Mouse (Mus musculus) heart, embryonic 16.5 days (tissue): ENCODE data around the gene Fbxl17. TPM values are rescaled to one million over a fixed set of nuclear protein-coding genes. Genes with fewer than 3 reads are reported as not detected.

Experiments used
- ATAC-seq: fragments of 200-750 bp; cut with Nextera tagmentation; replicated peaks from 2 replicates; pipeline ENCODE4 v1.8.0; 2017; ENCODE audit warnings: moderate number of reproducible peaks; ENCODE audit not compliant: insufficient read depth, low FRiP score; ENCODE audit errors: extremely low read depth
- H3K27ac ChIP-seq: fragments of 300-500 bp; sonication (generic); 2 replicates; pipeline ENCODE4 v1.5.1; 2014; ENCODE audit warnings: mild to moderate bottlenecking, low read length, control low read depth, moderate library complexity
- H3K27me3 ChIP-seq: fragments of 300-500 bp; sonication (generic); 2 replicates; pipeline ENCODE4 v1.6.1; 2014; ENCODE audit warnings: low read length, mixed read lengths; ENCODE audit not compliant: control insufficient read depth, insufficient read depth
- H3K36me3 ChIP-seq: fragments of 300-500 bp; sonication (generic); 2 replicates; pipeline ENCODE4 v1.6.1; 2014; ENCODE audit not compliant: control insufficient read depth, insufficient read depth
- H3K4me1 ChIP-seq: fragments of 300-500 bp; sonication (generic); 2 replicates; pipeline ENCODE4 v1.6.1; 2014; ENCODE audit warnings: low read length, mixed read lengths; ENCODE audit not compliant: control insufficient read depth, insufficient read depth
- H3K4me2 ChIP-seq: fragments of 300-500 bp; sonication (generic); 2 replicates; pipeline ENCODE4 v1.6.1; 2014; ENCODE audit warnings: low read depth, mild to moderate bottlenecking, control low read depth, low read length
- H3K4me3 ChIP-seq: fragments of 300-500 bp; sonication (generic); 2 replicates; pipeline ENCODE4 v1.5.1; 2014; ENCODE audit warnings: mild to moderate bottlenecking, control low read depth, low read length
- H3K9ac ChIP-seq: fragments of 300-500 bp; sonication (generic); 2 replicates; pipeline ENCODE4 v1.6.1; 2014; ENCODE audit warnings: low read length, control low read depth
- H3K9me3 ChIP-seq: fragments of 300-500 bp; sonication (generic); replicated peaks from 2 replicates; pipeline ENCODE4 v1.6.1; 2016; ENCODE audit warnings: low read length; ENCODE audit not compliant: control insufficient read depth
- WGBS: fragments of 180-500 bp; shearing (Covaris S2); extraction: QIAGEN DNeasy Blood & Tissue Kit; methylation state at CpG from one replicate; pipeline ENCODE4 v1.1.7; 2014; 5-methylcytosine and 5-hydroxymethylcytosine counted together
- polyA plus RNA-seq: library from polyadenylated mRNA; unstranded; fragments of >200 nt; fragmentation: Nextera tagmentation; extraction: Ambion mirVana; gene quantifications from 2 replicates; pipeline ENCODE4 v1.2.1, GENCODE M21; 2015

The Fbxl17 gene
- polyA plus RNA-seq, 1 experiment from 2014 or later = 14.3 TPM

- Histone ChIP-seq H3K27ac (no peak overlapping the region), H3K27me3 (no peaks in the 10 kb centered on the region), H3K9ac (no peak overlapping the region), H3K4me2 (no peak overlapping the region), H3K4me1 (peaks cover 12% of the 10 kb centered on the region), H3K9me3 (no peaks in the 10 kb centered on the region), H3K36me3 (peaks cover 8% of the 10 kb centered on the region), H3K4me3 (no peak overlapping the region)
- ATAC-seq = no peak
- WGBS = 85% methylated on average over 4 of the region's 4 CpGs
Measured at GRCm38 (mm10) chr17:63489525-63489924, 10.3 kb downstream of the Fbxl17 start.

DNA sequence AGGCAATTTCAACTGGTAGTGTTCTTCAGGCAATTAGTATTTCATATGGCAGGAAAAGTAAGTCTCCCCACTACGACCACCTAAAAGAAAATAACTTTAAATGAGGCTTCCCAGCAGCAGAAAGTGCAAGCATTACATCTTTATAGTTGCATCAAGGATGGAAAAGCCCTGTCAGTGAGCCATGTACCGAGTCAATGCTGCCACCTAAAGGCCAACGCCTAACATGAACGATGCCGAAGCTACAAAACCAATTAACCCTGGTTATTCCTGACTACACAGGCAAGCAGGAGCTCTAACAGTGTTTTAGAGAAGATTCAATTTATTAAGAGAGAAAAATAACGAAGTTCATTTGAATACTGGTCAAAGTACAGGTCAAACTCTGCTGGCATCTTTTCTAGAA, 32.0 kb downstream of the Fbxl17 start:
- Histone ChIP-seq H3K36me3 (no peaks in the 10 kb centered on the region), H3K9me3 (no peaks in the 10 kb centered on the region), H3K4me3 (no peak overlapping the region), H3K4me1 (peaks cover 22% of the 10 kb centered on the region), H3K27me3 (no peaks in the 10 kb centered on the region), H3K27ac (no peak overlapping the region), H3K9ac (no peak overlapping the region), H3K4me2 (no peak overlapping the region)
- WGBS = 7% methylated on average over 6 of the region's 6 CpGs
- ATAC-seq = 0 out of 2 replicates have a peak, but pooled peaks have one; percentile 50

- H3K9me3 ChIP-seq = no peaks in the 10 kb centered on the region; the same call in 1 of the 2 replicates
- no peaks in the 10 kb centered on the region for H3K36me3 ChIP-seq
- H3K4me2 ChIP-seq = no peak overlapping the region
- H3K4me3 ChIP-seq = no peak overlapping the region
- no peak overlapping the region for H3K9ac ChIP-seq
- H3K27me3 ChIP-seq = no peaks in the 10 kb centered on the region
- H3K4me1 ChIP-seq = peaks cover 24% of the 10 kb centered on the region
- H3K27ac ChIP-seq = no peak overlapping the region
- WGBS = 49% methylated on average over 1 of the region's 1 CpGs
- no peak for ATAC-seq
Measured at GRCm38 (mm10) chr17:63465239-63465638, 34.6 kb downstream of the Fbxl17 start.

DNA sequence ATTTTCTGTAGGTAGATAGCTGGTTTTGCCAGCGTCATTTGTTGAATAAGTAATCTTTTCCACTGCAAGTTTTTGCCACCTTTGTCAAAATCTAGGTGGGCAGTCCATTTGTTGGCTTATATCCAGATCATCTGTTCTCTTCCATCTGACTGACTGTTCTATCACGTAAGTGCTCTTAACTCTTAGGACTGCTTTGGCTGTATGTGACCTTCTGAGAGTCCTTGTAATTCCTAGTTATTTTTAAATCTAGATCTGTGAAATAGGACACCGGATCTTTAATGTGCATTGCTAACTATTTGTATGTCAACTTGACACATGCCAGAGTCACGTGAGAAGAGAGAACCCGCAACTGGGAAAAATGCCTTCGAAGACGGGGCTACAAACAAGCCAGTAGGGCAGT, 37.3 kb downstream of the Fbxl17 start:
- WGBS = 47% methylated on average over 7 of the region's 7 CpGs
- H3K9me3 ChIP-seq = no peaks in the 10 kb centered on the region; the same call in 1 of the 2 replicates
- peaks cover 23% of the 10 kb centered on the region for H3K4me1 ChIP-seq
- peak; percentile 68; the same call in 1 of the 2 replicates for ATAC-seq
- H3K27ac ChIP-seq = peak overlapping the region; percentile 81
- no peak overlapping the region for H3K4me2 ChIP-seq
- no peak overlapping the region for H3K9ac ChIP-seq
- H3K36me3 ChIP-seq = 0 out of 2 replicates have a peak, but pooled peaks cover 4% of the 10 kb centered on the region
- no peaks in the 10 kb centered on the region for H3K27me3 ChIP-seq
- no peak overlapping the region for H3K4me3 ChIP-seq

DNA sequence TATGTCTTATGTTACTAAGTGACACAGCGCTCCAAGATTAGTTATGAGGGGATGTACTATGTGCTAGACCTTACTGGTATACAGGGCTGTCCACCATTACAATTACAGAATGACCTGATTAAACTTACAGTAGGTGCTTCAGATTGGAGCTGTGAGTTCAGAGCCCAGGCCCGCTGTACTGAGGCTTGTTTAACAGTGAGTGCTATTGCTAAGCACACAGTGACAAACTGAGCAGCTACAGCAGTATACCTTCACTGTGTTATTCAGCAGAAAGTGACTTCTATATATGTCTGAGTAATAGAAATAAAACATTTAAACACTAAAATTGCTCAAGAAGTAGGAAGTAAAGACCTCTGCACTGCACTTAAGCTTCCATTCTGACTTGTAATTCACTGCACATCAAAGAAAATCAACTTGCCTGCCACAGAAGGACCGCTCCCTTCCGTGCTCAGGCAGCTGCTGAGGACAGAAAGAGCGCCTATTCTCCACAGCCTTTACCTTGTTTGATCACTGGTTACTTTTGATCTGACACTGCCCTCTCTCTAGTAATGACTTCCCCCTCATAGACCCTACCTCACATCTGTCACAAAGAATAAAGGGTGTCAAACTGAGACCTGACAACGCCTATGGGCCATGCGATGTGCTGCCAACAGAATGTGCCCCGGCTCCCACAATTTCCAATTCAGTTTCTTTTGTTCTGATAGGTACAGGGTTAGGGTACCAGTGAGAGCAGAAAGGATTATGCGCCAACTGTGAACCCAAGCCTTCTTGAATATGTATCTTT, 39.9 kb downstream of the Fbxl17 start:
- 0 out of 2 replicates have a peak, but pooled peaks cover 8% of the 10 kb centered on the region for H3K36me3 ChIP-seq
- H3K4me3 ChIP-seq = no peak overlapping the region
- no peak overlapping the region for H3K9ac ChIP-seq
- H3K27me3 ChIP-seq = no peaks in the 10 kb centered on the region
- 76% methylated on average over 9 of the region's 9 CpGs for WGBS
- H3K9me3 ChIP-seq = no peaks in the 10 kb centered on the region; the same call in 1 of the 2 replicates
- H3K4me1 ChIP-seq = peaks cover 10% of the 10 kb centered on the region
- ATAC-seq = no peak
- no peak overlapping the region for H3K4me2 ChIP-seq
- no peak overlapping the region for H3K27ac ChIP-seq

DNA sequence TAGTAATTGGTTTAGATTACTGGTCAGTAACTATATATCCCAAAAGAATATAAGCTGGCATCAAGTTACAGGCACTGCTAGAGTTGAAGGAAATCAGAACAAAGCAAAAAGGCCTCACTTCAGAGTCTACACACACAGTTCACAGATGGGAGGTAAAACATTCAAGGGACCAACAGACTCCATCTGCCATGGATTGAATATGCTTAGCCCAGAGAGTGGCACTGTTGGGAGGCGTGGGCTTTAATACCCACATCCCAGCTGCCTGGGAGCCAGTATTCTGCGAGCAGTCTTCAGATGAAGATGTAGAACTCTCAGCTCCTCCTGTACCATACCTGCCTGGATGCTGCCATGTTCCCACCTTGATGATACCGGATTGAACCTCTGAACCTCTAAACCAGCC, 41.8 kb downstream of the Fbxl17 start:
- no peaks in the 10 kb centered on the region for H3K27me3 ChIP-seq

GRCm38 (mm10) chr17:63451311-63452006, 48.4 kb downstream of the Fbxl17 start:
- no peak; the same call in 1 of the 2 replicates for ATAC-seq
- H3K36me3 ChIP-seq = 0 out of 2 replicates have a peak, but pooled peaks cover 3% of the 10 kb centered on the region
- H3K27me3 ChIP-seq = no peaks in the 10 kb centered on the region
- H3K4me3 ChIP-seq = peak overlapping the region; percentile 38
- no peaks in the 10 kb centered on the region for H3K9me3 ChIP-seq
- 48% methylated on average over 10 of the region's 10 CpGs for WGBS
- peak overlapping the region; percentile 66 for H3K9ac ChIP-seq
- peaks cover 3% of the 10 kb centered on the region for H3K4me1 ChIP-seq
- peak overlapping the region; percentile 60 for H3K4me2 ChIP-seq
- peak overlapping the region; percentile 89 for H3K27ac ChIP-seq

More for the DNA sequence above, 41.8 kb downstream of the Fbxl17 start:
- Histone ChIP-seq H3K27ac (no peak overlapping the region), H3K4me3 (no peak overlapping the region), H3K9me3 (no peaks in the 10 kb centered on the region; the same call in 1 of the 2 replicates), H3K4me2 (no peak overlapping the region), H3K4me1 (peaks cover 4% of the 10 kb centered on the region), H3K36me3 (0 out of 2 replicates have a peak, but pooled peaks cover 8% of the 10 kb centered on the region), H3K9ac (no peak overlapping the region)
- no peak for ATAC-seq
- WGBS = 94% methylated on average over 3 of the region's 3 CpGs

GRCm38 (mm10) chr17:63447691-63448090, 52.1 kb downstream of the Fbxl17 start:
- Histone ChIP-seq H3K4me3 (no peak overlapping the region), H3K9me3 (no peaks in the 10 kb centered on the region), H3K4me2 (no peak overlapping the region), H3K4me1 (peaks cover 6% of the 10 kb centered on the region), H3K27ac (no peak overlapping the region), H3K9ac (no peak overlapping the region), H3K36me3 (no peaks in the 10 kb centered on the region), H3K27me3 (no peaks in the 10 kb centered on the region)
- 81% methylated on average over 10 of the region's 10 CpGs for WGBS
- ATAC-seq = no peak
